Mouse (Mus musculus) lung, embryonic 16.5 days (tissue): ENCODE measurements around the gene Acaca. TPM values are rescaled to one million over a fixed set of nuclear protein-coding genes. Genes with fewer than 3 reads are reported as not detected.
A peak's percentile ranks its signal among the peaks of the same experiment; 100 is the strongest.
"Not testable (repeated sequence)": the region's sequence is repeated elsewhere in the genome, so short reads cannot be mapped to it uniquely, and the experiment has no call there.

Experiments
- ATAC-seq: fragments of 200-750 bp; cut with Nextera tagmentation; 2 replicates; pipeline ENCODE4 v1.8.0; 2017; ENCODE audit warnings: low read depth, mild to moderate bottlenecking, moderate library complexity
- H3K27ac ChIP-seq: fragments of 300-500 bp; sonication (generic); 2 replicates; pipeline ENCODE4 v1.5.1; 2014; ENCODE audit warnings: mild to moderate bottlenecking, control low read depth, low read length
- H3K27me3 ChIP-seq: fragments of 300-500 bp; sonication (generic); 2 replicates; pipeline ENCODE4 v1.6.1; 2014; ENCODE audit warnings: low read depth, low read length, mixed read lengths; ENCODE audit not compliant: control insufficient read depth, insufficient read depth
- H3K36me3 ChIP-seq: fragments of 300-500 bp; sonication (generic); 2 replicates; pipeline ENCODE4 v1.6.1; 2014; ENCODE audit warnings: low read length; ENCODE audit not compliant: control insufficient read depth, insufficient read depth
- H3K4me1 ChIP-seq: fragments of 300-500 bp; sonication (generic); replicated peaks from 2 replicates; pipeline ENCODE4 v1.6.1; 2014; ENCODE audit warnings: low read length, mixed read lengths; ENCODE audit not compliant: control insufficient read depth, insufficient read depth
- H3K4me2 ChIP-seq: fragments of 300-500 bp; sonication (generic); 2 replicates; pipeline ENCODE4 v1.6.1; 2014; ENCODE audit warnings: low read depth, low read length, control low read depth
- H3K4me3 ChIP-seq: fragments of 300-500 bp; sonication (generic); 2 replicates; pipeline ENCODE4 v1.5.1; 2014; ENCODE audit warnings: mild to moderate bottlenecking, low read length, control low read depth
- H3K9ac ChIP-seq: fragments of 300-500 bp; sonication (generic); 2 replicates; pipeline ENCODE4 v1.6.1; 2014; ENCODE audit warnings: low read length, control low read depth
- H3K9me3 ChIP-seq: fragments of 300-500 bp; sonication (generic); 2 replicates; pipeline ENCODE4 v1.6.1; 2016; ENCODE audit warnings: low read length; ENCODE audit not compliant: control insufficient read depth
- WGBS: fragments of 180-500 bp; shearing (Covaris S2); extraction: QIAGEN DNeasy Blood & Tissue Kit; methylation state at CpG from one replicate; pipeline ENCODE4 v1.1.7; 2014; 5-methylcytosine and 5-hydroxymethylcytosine counted together
- polyA plus RNA-seq: library from polyadenylated mRNA; unstranded; fragments of >200 nt; fragmentation: Nextera tagmentation; extraction: Ambion mirVana; gene quantifications from 2 replicates; pipeline ENCODE4 v1.2.1, GENCODE M21; 2015

Acaca gene
- polyA plus RNA-seq, 1 experiment from 2014 or later: 11.2 TPM

DNA sequence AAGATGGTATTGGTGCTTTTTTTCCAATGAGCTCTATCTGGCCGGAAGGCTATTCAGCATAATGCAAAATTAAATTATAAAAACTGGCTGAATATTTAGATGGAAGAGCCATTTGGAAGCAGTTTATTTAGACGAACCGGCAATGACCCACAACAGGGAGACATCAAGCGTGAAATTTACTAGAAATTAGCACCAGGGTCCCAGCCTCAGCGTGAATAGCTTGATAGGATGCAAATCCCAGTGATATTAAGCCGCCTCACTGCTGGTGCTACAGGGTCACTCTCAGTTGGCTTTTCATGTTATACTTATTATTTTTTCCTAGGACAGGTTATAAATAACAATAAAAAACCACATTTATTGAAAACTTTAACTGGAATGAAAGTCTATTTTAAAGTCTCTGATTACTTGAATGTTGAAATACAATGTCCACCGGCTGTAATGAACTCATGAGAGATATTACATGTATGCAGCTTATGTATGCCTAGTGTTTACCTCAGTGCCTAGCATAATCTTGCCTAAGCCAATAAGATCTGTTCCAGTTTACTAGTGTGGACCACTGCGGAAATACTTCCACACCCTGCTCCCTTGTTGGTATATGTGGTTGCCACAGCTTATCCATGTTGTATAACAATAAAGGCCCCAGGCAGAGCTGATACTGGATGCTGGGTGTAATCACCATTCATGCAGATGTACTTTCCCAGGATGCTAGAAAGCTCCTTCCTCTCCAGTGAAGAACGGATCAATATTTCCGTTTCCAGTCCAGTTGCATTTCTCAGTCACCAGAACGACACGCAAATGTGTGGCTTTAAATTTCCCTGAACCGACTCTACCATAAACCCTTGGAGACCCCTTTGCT is 247.3 kb downstream of the Acaca start:
- Histone ChIP-seq H3K36me3 (peaks cover 8% of the 10 kb centered on the region), H3K27me3 (no peaks in the 10 kb centered on the region), H3K4me2 (no peak overlapping the region), H3K27ac (no peak overlapping the region), H3K9ac (no peak overlapping the region), H3K4me3 (no peak overlapping the region), H3K9me3 (no peaks in the 10 kb centered on the region), H3K4me1 (no peaks in the 10 kb centered on the region)
- no peak for ATAC-seq
- WGBS: 90% methylated on average over 13 of the region's 13 CpGs

DNA sequence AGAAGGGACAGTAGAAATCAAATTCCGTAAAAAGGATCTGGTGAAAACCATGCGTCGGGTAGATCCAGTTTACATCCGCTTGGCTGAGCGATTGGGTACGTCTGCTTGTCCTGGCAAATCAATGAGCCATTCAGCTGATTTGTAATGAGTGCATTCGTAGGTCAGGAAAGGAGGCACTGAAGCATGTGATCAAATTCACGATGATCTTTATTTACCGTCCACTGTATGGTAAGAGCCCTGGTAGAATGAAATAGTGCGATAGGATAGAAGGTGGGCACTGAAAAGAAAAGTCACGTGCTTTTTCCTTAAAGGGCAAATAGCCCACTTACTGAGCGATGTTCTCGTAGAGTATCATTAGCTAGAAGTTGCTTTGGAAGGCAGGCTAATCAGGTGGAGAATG is 253.0 kb downstream of the Acaca start:
- no peak overlapping the region for H3K9ac ChIP-seq
- no peak for ATAC-seq
- H3K4me1 ChIP-seq: no peaks in the 10 kb centered on the region
- WGBS: 93% methylated on average over 13 of the region's 13 CpGs
- H3K4me2 ChIP-seq: no peak overlapping the region
- no peaks in the 10 kb centered on the region for H3K36me3 ChIP-seq
- no peak overlapping the region for H3K27ac ChIP-seq
- H3K9me3 ChIP-seq: no peaks in the 10 kb centered on the region
- H3K4me3 ChIP-seq: no peak overlapping the region
- no peaks in the 10 kb centered on the region for H3K27me3 ChIP-seq

DNA sequence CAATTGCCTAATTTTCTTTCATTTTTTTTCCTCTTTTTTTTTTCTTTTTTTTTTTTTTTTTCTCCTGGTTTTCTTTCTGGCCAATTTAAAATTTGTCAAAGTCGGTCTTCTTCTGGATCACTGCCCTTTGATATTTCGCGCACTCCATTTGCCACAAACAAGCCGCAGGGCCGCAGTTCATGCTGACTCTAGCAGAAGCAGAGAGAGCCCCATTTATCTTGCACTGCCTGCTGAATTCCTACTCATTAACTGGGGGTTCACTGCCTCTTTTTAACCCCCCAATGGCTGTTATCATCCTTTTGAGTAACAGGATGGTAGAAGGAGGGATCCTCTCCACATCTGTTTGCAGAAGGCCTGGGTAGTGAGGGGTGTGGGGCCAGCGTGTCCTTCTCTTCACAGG is 254.4 kb downstream of the Acaca start:
- Histone ChIP-seq H3K27ac (no peak overlapping the region), H3K4me1 (no peaks in the 10 kb centered on the region; the same call in 1 of the 2 replicates), H3K36me3 (no peaks in the 10 kb centered on the region), H3K4me2 (no peak overlapping the region), H3K27me3 (no peaks in the 10 kb centered on the region), H3K9ac (no peak overlapping the region), H3K9me3 (no peaks in the 10 kb centered on the region), H3K4me3 (no peak overlapping the region)
- WGBS: 79% methylated on average over 6 of the region's 6 CpGs
- no peak for ATAC-seq

DNA sequence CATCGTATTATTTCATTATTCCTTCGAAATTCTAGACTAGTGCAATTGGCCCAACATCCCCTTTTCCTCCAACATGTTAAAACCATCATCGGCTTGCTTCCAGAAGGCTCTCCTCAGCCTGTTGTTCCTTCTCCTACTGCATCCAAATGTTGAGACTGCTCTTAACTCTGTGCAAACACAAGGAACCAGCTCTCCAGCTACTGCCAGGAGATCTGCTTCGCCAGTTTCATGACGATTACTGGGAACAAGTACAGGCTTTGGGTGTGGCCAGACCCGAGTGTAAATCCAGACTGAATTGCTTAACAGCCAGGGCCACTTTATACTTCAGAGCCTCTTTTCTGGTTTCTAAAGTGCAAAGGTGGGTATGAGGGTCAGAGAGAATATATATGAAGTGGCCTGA is 259.9 kb downstream of the Acaca start:
- WGBS: 64% methylated on average over 6 of the region's 6 CpGs
- H3K9me3 ChIP-seq: no peaks in the 10 kb centered on the region
- no peaks in the 10 kb centered on the region for H3K36me3 ChIP-seq
- peaks cover 2% of the 10 kb centered on the region for H3K4me1 ChIP-seq
- H3K4me2 ChIP-seq: no peak overlapping the region
- H3K9ac ChIP-seq: no peak overlapping the region
- no peak overlapping the region for H3K4me3 ChIP-seq
- H3K27me3 ChIP-seq: no peaks in the 10 kb centered on the region
- H3K27ac ChIP-seq: no peak overlapping the region
- peak; percentile 74; the same call in 1 of the 2 replicates for ATAC-seq

DNA sequence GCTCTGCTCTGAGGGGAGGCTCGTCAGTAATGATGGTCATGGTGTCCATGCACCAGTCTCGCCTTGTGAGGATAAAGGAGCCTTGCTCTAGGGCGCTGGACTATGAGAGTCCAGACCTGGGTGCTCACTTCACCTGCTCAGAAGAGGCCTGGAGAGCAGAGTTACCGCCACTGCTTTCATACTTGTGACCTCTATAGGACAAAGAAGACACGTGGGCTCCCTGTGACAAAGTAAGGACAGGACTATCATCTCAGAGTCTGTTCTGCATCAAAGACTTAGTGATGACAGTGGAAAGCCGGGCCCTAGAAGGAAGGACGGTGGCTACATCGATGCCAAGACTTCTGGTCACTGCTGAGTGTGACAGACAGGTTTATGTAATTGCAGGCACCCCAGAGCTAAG is 261.7 kb downstream of the Acaca start:
- Histone ChIP-seq H3K4me3 (no peak overlapping the region), H3K9me3 (no peaks in the 10 kb centered on the region), H3K4me1 (peaks cover 2% of the 10 kb centered on the region), H3K9ac (no peak overlapping the region), H3K27me3 (no peaks in the 10 kb centered on the region), H3K4me2 (no peak overlapping the region), H3K36me3 (no peaks in the 10 kb centered on the region), H3K27ac (no peak overlapping the region)
- ATAC-seq: no peak
- WGBS: 80% methylated on average over 8 of the region's 8 CpGs

DNA sequence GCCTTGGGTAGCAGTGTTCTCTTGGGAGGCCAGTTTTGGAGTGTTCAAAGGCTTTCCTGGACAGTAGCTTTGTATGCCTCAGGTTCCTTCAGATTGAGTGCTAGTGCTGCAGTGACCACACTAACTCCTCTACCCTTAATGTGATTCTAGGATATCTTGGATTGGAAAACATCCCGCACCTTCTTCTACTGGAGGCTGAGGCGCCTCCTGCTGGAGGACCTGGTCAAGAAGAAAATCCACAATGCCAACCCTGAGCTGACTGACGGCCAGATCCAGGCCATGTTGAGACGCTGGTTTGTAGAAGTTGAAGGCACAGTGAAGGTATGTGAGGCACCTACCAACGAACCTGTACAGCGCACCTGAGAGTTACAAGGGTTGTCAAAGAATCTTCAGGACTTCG is 262.6 kb downstream of the Acaca start:
- H3K9me3 ChIP-seq, H3K4me1 ChIP-seq, H3K4me2 ChIP-seq, H3K36me3 ChIP-seq, H3K27me3 ChIP-seq, H3K27ac ChIP-seq, H3K9ac ChIP-seq, H3K4me3 ChIP-seq, ATAC-seq: not testable (repeated sequence)
- WGBS: 77% methylated on average over 7 of the region's 7 CpGs

DNA sequence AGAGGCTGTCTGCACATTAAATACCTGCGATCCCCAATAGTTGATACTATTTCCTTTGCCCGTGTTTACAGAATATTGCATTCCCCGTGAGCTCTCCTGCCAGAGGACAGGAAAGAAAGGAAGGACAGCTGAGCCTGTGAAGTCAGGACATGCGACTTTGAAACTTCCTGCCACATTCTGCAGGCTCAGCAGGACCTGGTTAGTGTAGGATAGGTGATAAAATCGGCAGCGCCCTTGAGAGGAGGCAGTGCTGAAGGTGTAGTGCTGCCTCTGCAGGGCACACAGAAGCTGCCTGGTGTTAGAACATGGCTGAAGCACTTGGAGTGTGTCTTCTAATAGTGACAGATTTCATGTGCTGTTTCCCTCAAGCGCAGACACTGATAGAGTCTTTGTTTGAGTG is 264.1 kb downstream of the Acaca start:
- peaks cover 2% of the 10 kb centered on the region for H3K4me1 ChIP-seq
- 47% methylated on average over 7 of the region's 7 CpGs for WGBS
- H3K9ac ChIP-seq: no peak overlapping the region
- no peak overlapping the region for H3K27ac ChIP-seq
- H3K4me3 ChIP-seq: no peak overlapping the region
- ATAC-seq: no peak
- H3K36me3 ChIP-seq: no peaks in the 10 kb centered on the region
- no peaks in the 10 kb centered on the region for H3K9me3 ChIP-seq
- no peaks in the 10 kb centered on the region for H3K27me3 ChIP-seq
- H3K4me2 ChIP-seq: no peak overlapping the region

DNA sequence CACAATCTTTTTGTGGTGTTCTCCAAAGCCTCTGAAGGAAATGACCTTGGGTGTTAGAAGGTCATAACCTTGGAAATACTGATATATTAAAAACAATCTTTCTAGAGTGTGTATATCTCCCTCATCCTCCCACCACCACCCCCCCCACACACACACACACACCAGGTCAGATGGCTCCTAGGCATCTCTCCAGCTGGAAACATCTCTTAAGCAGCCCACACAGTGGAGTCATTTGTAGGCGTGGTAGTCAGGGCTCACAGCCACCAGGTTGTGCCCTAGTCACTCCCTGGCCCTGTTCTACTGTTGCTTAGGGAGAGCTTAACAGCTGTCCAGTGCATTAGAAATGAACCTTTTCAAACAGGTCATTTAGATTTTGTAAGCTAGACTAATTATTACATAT is 265.5 kb downstream of the Acaca start:
- Histone ChIP-seq H3K27ac (no peak overlapping the region), H3K9ac (no peak overlapping the region), H3K4me2 (no peak overlapping the region), H3K9me3 (no peaks in the 10 kb centered on the region), H3K4me3 (no peak overlapping the region), H3K36me3 (no peaks in the 10 kb centered on the region), H3K27me3 (no peaks in the 10 kb centered on the region), H3K4me1 (no peaks in the 10 kb centered on the region)
- WGBS: 67% methylated on average over 1 of the region's 1 CpGs
- ATAC-seq: no peak

DNA sequence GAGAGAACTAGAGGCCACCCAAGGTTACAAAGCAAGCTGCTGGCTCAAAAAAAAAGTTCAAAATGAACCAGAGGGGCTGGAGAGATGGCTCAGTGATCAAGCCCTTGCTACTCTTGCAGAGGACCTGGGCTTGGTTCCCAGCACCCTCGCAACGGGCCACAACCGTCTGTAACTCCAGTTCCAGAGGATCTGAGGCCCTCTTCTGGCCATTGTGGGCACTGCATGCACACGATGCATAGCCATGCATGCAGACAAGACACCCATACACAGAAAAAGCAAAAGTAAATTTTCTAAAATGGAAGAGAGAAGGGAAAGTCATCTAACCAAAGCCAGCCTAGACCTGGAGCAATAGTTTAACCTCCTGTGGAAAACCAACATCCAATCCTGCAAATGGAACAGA is 277.3 kb downstream of the Acaca start:
- H3K4me1 ChIP-seq: no peaks in the 10 kb centered on the region
- no peak for ATAC-seq

More for the DNA sequence above, 277.3 kb downstream of the Acaca start:
- Histone ChIP-seq H3K27ac (no peak overlapping the region), H3K36me3 (no peaks in the 10 kb centered on the region), H3K9ac (no peak overlapping the region), H3K4me2 (no peak overlapping the region), H3K27me3 (no peaks in the 10 kb centered on the region), H3K9me3 (peaks cover 4% of the 10 kb centered on the region; the same call in 1 of the 2 replicates), H3K4me3 (no peak overlapping the region)
- WGBS: 90% methylated on average over 4 of the region's 4 CpGs
